Mouse (Mus musculus) adrenal gland, adult 2 months (tissue): ENCODE results near the gene Prkca. TPM values are rescaled to one million over a fixed set of nuclear protein-coding genes. Genes with fewer than 3 reads are reported as not detected.

Source experiments
- DNase-seq: peaks from one replicate; pipeline ENCODE4 v3.0.0; 2021
- polyA plus RNA-seq: library from polyadenylated mRNA; depleted of rRNA; stranded (reverse); fragments of >200 nt; gene quantifications from 2 replicates; pipeline ENCODE4 v1.2.3, GENCODE M21; 2012
- total RNA-seq, 2 experiments: library from RNA; stranded (reverse); gene quantifications; 2 replicates each; pipeline ENCODE4 v1.2.3; 2021

Prkca gene
- total and polyA plus RNA-seq, 3 experiments, result 1.3 to 9.7 (median 8.5) TPM

- no peak for DNase-seq
Measured at GRCm38 (mm10) chr11:108206602-108207001, 137.1 kb downstream of the Prkca start.

- DNase-seq, result no peak
Measured at GRCm38 (mm10) chr11:108204895-108205248, 138.9 kb downstream of the Prkca start.

- DNase-seq, result no peak
Measured at GRCm38 (mm10) chr11:108204202-108204894, 139.4 kb downstream of the Prkca start.

GRCm38 (mm10) chr11:108202835-108203234 lies 140.9 kb downstream of the Prkca start:
- no peak for DNase-seq

GRCm38 (mm10) chr11:108200679-108201586 lies 142.8 kb downstream of the Prkca start:
- no peak for DNase-seq

- DNase-seq, result no peak
Measured at GRCm38 (mm10) chr11:108199429-108199985, 144.2 kb downstream of the Prkca start.

- DNase-seq, result no peak
Measured at GRCm38 (mm10) chr11:108198592-108198991, 145.1 kb downstream of the Prkca start.

- DNase-seq, result no peak
Measured at GRCm38 (mm10) chr11:108197427-108198218, 146.1 kb downstream of the Prkca start.

GRCm38 (mm10) chr11:108196796-108197195 lies 146.9 kb downstream of the Prkca start:
- DNase-seq, result no peak

- DNase-seq, result no peak
Measured at GRCm38 (mm10) chr11:108190298-108190697, 153.4 kb downstream of the Prkca start.

- DNase-seq, result no peak
Measured at GRCm38 (mm10) chr11:108189362-108189761, 154.4 kb downstream of the Prkca start.

- DNase-seq, result no peak
Measured at GRCm38 (mm10) chr11:108182421-108182820, 161.3 kb downstream of the Prkca start.

GRCm38 (mm10) chr11:108181012-108181713 lies 162.6 kb downstream of the Prkca start:
- DNase-seq, result no peak

GRCm38 (mm10) chr11:108178802-108179201 lies 164.9 kb downstream of the Prkca start:
- no peak for DNase-seq

GRCm38 (mm10) chr11:108178258-108178657 lies 165.5 kb downstream of the Prkca start:
- no peak for DNase-seq

- no peak for DNase-seq
Measured at GRCm38 (mm10) chr11:108176715-108177114, 167.0 kb downstream of the Prkca start.

- no peak for DNase-seq
Measured at GRCm38 (mm10) chr11:108171917-108172316, 171.8 kb downstream of the Prkca start.

GRCm38 (mm10) chr11:108171260-108171659 lies 172.5 kb downstream of the Prkca start:
- no peak for DNase-seq

- no peak for DNase-seq
Measured at GRCm38 (mm10) chr11:108170107-108170506, 173.6 kb downstream of the Prkca start.

GRCm38 (mm10) chr11:108165725-108166124 lies 178.0 kb downstream of the Prkca start:
- no peak for DNase-seq

GRCm38 (mm10) chr11:108162639-108163038 lies 181.1 kb downstream of the Prkca start:
- DNase-seq, result no peak
